Mouse (Mus musculus): ENCODE measurements around the gene Zap70.
"Not testable (repeated sequence)": the region's sequence is repeated elsewhere in the genome, so short reads cannot be mapped to it uniquely, and the experiment has no call there.

The Zap70 gene

DNA sequence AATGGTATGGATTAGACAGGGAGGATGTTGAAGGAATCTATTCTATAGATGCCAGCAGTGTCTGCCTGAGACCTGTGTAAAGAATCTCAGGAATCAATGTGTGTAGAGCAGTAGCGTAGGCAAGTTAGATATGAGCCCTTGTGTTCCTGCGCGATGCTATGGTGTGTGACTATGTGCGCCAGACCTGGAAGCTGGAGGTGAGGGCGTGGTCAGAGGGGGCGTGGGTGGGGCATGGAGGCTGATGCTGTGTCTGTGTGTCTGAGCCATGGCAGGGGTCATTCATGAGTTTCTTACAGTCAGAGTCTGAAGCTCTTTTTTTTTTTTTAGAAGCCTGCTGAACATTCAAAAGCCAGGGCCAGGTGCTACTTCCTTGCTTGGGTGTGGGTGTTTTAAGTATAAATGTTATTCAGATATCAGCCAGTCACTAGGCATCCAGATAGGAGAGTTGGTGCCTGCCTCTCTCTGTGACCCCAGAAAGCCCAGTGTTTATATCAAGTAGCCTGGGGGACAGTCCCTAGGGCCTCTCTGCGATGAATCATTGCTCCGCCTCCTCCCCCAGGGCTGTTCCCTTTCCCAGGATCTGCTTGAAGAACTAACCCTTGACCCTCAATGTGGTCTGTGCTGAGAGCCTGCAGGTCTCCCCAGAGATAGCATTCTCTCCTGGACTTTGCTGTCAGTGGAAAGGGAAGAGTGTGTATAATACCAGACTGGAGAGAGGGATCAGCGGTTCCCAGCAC lies 10.8 kb downstream of the Zap70 start:
- no peak for DNase-seq (ENCODE audit: low read depth)

DNA sequence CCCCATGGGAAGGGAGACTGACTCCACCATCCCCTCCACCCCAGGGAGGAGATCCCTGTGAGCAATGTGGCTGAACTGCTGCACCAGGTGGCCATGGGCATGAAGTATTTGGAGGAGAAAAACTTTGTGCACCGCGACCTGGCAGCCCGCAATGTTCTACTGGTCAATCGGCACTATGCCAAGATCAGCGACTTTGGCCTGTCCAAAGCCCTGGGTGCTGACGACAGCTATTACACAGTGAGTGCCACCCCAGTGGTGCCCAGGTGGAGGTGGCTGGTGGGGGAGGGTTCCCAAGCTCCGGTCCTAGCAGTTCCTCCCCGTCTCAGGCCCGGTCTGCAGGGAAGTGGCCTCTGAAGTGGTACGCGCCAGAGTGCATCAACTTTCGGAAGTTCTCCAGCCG lies 19.2 kb downstream of the Zap70 start:
- DNase-seq (ENCODE audit: low read depth), result no peak

DNA sequence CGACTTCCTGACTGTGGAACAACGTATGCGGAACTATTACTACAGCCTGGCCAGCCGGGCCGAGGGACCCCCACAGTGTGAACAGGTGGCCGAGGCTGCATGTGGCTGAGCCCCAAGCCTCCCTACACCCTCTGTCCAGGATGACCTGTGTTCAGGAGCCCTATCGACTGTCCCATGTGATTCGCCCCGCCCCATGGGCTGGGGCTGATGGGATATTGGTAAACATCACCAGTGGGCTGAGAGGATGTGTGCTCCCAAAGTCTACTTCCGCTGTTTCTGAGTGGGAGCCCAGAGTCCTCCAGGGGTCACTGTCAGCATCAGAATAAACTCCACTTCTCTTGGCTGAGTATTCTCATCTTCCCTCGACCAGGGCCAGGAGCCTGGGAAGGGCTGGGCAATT lies 20.9 kb downstream of the Zap70 start:
- no peak for DNase-seq (ENCODE audit: low read depth)

DNA sequence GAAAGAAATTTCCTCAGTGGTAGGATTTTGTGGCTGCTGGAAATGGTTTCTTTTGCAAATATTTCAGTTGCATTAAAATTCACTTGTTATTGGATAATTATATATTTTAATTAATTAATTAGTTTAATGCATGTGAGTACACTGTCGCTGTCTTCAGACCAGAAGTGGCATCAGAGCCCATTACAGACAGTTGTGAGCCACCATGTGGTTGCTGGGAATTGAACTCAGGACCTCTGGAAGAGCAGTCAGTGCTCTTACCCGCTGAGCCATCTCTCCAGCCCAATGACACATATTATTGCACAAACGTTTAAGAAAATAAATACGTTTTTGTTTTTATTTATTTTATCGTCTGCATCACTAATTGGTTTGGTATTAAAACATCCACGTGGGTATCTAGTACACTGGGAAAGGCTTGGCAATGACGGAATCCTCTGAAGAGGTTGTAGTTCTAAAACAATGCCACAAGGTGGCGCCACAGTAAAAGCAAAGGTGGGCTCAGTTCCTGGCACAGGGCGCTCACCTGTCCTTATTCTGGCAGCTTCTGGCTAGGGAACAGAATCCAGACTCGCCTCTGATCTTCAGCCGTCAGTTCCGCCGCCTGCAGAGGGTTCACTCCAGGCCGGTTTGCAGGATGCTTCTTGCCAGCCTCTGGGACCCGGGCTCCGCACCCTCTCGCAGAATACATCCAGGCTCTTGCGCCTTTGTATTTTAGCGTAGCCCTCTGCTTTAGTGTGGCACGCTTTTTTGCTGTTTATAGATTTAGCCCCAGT lies 23.0 kb downstream of the Zap70 start:
- no peak for DNase-seq (ENCODE audit: low read depth)

DNA sequence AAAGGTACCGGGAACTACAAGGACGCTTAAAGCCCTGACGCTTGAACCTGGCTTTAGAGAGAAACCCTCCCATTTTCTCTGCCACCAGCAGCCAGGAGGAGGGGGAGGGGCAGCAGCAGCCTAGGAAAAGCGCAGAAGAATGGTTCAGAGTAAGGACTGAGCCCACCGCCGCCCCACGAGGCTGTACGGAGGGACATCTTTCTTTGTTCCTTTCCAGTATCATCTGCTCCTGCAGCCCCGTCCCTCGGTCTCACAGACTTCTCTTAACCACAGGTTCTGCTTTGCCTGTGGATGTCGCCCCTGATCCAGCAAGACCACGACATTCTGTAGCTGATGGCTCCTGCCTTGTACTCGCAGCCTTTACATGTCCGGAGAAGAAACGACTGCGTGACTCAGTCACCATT lies 23.6 kb downstream of the Zap70 start:
- no peak for DNase-seq (ENCODE audit: low read depth)

DNA sequence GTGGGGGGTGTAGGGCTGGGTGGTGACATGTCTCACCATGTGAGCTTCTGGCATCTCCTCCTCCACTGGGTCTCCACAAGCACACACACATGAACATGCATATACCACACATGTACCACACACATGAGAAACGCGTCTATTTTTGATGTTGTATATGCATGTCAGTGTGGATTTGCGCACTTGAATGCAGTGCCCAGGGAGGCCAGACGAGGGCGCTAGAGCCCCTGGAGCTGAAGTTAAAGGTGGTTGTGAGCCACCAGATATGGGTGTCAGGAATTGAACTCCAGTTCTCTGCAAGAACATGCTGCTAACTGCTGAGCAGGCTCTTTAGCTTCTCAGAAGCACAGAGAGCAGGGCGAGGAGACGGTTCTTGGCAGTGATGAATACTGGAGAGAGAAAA lies 24.8 kb downstream of the Zap70 start:
- no peak for DNase-seq (ENCODE audit: low read depth)

DNA sequence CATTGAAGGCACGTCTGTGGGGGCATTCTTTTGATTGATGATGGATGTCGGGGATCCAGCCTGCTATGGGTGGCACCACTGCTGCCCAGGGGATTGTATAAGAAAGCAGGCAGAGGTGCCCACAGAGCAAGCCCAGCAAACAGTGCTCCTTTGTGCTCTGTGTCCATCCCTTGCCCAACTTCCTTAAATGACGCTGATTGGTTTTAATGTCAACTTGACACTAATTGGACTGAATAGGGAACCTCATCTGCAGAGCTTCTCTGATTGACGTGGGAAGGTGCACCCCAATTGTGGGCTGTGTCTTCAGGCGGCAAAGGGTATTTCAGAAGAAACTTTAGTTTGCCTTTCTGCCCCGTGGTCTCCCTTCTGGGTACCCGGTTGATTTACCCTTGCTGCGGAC lies 27.8 kb downstream of the Zap70 start:
- no peak for DNase-seq (ENCODE audit: low read depth)

DNA sequence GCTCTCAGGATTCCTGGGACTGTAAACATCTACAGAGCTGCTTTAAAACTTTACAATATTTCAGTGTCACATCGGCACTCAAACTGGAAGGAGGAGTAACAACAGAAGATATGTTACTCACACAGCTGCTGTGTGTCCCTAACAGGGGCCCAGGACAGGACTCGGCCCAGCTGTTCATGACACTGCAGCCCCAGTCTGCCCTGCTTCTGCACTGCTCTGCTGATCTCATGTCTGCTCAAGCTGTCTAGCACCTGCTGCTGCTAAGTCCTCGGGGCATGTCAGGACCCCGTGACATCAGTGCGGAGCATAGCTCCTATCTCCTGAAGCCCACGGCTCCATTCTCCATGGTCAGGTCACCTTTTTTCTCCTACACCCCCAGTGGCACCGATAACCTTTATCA lies 35.1 kb downstream of the Zap70 start:
- DNase-seq (ENCODE audit: low read depth), result no peak

DNA sequence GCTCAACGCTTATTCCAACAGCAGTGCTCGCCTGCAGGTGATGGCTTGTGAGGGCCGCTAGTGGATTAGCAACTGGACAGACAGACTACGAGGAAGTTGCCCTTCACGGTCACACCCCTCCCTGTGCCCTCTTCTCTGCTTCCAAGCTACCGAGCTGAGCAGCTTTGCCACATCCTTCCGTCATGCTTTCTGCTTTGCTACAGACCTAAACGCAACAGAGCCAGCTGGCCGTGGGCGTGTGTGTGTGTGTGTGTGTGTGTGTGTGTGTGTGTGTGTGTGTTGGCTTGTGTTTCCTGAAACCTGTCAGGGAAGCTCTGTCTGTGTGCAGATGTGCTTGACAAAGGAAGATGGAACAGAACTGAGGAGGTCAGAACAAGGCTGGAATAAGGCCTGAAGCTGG lies 35.9 kb downstream of the Zap70 start:
- no peak for DNase-seq (ENCODE audit: low read depth)

DNA sequence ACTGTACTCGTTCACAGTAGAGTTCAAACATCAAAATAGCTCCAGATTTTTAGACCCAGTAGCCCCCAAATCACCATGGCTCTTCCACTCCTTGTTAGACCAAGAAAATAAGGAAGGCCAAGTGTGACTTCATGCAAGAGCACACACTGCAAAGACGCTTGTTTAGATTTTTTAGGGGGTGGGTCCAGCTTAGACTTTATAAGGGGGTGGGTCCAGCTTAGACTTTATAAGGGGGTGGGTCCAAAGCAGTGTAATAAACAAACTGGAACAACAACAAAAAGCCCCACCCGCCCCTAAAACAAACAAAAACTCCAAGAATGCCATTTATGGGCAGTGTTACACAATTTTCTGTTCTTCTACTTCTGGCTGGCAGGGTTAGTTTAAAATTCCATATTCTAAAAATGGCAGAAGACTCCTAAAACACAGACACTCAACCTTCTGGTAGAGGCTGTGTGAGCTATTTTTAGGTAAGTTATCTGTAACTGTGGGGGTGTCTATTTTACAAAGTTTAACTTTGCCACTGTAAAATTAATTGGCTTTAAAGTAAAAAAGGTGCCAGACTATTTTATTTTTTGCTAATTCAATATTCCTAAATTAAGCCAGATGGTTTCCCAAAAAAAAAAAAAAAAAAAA lies 38.9 kb downstream of the Zap70 start:
- DNase-seq (ENCODE audit: low read depth), result no peak

DNA sequence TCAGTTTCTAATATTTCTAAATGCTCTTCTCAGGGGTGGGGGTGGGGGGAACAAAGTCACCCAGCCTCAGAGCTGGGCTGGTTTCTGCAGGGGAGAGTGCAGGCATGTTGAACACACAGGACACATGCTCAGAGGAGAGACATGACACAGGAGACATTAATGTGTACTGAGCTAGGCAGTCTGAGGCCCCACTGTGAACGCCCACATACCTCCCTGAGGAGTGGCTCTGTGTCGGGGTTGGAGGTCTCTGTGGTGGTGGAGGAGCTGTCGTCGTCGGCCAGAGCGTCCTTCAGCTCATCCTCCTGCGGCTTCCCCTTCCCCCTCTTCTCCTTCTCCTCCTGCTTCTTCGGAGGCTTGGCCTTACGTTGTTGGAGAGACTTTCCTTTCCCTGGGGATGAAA lies 42.7 kb downstream of the Zap70 start:
- DNase-seq (ENCODE audit: low read depth), result no peak

DNA sequence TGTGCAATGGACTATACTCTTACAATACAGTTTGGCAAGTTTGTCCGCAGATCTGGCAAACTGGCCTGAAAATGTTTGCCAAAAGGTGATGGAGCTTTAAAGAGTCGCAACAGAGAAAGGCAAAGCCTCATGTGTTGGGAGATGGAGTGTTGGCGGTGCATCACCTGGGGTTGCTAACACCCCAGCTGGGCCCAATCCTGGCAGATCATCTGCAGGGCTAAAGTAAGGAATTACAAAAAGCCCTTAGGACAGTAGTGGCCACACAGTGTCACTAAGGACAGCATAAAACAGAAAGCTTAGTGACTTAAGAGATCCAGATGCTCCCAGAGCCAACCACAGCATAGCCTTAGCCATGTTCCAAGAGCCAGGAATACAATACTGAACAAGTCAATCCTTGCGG lies 43.2 kb downstream of the Zap70 start:
- DNase-seq (ENCODE audit: low read depth), result no peak

DNA sequence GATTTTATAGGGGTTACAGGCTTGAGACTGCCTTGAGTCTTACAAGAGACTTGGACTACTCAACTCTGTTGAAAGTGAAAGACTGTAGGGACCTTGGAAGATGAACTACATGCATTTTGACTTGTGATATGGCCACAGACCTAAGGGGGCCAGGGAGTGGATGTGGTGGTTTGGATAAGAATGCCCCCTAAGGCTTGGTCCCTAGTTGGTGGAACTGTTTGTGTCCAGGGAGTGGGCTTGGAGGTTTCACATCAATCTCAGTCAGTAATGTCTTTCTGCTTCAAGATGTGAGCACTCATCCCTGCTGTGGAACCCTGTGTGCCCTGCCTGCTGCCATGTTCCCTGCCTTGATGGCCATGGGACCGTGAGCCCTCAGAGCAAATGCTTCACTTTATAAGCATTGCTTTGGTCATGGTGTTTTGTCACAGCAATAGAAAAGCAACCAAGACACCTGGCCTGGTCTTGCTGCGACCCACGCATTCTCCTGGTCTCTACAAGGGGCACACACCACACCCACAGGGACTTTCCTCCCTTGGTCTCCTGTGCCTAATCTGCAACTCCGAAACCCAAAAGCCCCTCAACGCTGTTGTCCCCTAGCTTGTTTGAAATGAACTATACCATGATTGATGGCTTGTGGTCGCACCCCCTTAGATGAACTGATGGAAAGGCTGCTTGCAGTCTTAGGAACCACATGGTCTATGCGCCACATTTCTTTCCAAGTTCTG lies 44.7 kb downstream of the Zap70 start:
- no peak for DNase-seq (ENCODE audit: low read depth)

DNA sequence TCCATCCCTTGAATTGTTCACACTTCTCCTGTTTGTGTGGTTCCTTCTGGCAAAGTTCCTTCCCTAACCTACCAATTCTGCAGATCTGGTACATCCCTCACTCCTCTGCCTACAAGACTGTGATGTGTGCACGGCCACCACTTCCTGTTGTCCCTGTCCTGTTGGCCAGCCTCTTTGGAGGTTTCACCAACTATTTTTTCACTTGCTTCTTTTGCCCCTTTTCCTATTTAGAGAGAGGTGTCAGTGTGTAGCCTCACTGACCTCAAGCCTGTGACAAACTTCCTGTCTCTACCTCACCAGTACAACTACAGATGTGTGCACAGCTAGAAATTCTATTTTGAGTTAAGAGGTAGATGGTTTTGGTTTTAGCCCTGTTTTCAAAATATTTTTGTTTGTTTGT lies 45.5 kb downstream of the Zap70 start:
- no peak for DNase-seq (ENCODE audit: low read depth)

DNA sequence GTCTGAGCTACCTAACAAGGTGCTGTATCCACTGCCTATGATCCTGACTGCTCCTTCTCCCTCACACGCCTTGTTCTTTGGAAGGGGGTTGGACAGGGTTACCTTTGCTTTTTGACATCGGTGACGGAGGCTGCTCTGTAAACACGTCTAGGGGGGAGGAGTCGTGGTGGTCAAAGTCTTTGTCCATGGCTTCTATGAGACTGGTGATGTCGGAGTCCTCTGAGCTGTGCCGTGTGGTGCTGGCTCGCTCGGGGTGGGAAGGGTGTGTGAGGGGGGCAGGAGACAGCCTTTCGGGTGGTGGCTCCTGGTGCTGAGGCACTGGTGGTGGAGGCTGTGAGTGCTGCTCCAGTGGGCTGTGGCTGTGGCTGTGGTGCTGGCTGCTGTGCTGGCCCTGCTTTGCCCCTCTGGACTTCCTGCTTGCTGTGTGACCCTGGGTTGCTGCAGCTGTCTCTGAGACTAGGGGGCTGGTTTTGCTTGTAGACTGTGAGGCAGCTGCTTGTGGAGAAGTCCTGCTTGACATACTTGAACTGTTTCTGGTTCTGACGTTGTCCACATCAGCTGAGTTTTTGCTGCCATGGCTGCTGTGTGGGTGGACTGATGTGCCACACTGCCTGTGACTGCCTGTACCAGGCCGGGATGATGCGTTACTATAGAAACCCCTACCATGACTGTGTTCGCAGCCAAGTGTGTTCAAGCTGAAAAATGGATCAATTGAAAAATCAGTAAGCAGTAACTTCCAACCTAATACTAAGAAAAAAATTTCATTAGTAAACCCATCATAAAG lies 46.4 kb downstream of the Zap70 start:
- DNase-seq (ENCODE audit: low read depth), result no peak

DNA sequence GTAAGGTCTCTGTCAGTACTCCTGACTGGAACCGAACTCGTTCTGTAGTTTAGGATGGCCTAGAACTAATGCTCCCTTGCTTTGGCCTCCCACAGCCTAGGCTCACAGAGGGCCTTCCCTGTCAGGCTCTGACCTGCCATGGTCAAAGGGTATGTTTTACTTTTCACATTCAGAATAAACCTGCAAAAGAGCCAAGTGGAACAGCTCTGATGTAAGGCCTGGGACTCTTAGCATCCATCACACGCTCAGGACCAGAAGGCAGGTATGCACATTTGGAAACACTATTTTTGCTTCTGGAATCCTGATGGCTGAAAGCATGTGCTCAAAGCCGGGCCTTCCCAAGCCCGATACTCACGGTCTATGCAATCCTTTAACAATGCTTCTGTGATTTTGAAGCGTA lies 50.2 kb downstream of the Zap70 start:
- no peak for DNase-seq (ENCODE audit: low read depth)

DNA sequence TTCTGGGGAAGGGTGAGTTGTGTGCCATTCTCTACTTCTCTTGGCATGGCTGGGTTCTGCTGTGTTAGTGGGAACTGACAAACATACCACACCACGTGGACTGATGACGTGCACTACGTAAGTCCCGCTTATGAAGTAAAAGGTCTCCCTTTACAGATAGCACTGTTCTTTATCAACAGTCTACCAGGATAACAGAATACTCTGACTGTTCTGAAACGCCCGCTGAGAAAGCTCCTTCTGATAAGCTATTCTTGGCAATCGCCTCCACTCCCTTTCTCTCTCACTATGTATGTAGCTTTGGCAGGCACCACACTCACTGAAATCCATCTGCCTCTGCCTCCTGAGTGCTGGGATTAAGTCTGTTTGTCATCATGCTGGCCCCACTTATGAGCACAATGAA lies 51.8 kb downstream of the Zap70 start:
- DNase-seq (ENCODE audit: low read depth), result no peak

DNA sequence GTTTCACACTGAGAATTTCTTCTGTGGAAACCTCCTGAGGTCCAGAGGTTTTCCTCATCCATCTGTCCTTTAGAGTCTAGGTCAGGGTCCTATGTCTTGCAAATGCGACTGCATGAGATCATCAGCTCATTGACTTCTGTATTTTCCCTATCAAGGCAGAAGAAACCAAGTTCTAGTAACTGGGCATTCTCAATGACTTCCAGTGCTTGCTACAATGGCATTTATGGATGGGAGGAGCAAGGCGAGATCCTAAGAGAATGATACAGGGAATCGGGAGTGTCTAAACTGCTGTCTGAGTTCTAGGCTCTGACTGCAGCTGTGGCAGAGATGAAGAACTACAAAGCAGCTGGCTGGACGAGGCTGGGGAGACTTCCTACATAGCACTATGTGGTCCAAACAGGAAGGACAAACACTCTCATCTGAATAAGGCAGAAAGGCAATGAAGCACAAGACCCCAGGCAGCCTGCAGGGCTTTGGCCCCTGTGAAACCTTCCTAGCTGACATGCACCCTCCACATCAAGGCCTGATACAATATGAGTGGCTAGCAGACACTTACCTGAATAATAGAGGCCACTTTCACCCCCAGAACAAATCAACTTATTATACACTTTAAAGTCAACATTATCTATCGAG lies 52.8 kb downstream of the Zap70 start:
- DNase-seq (ENCODE audit: low read depth), result no peak

DNA sequence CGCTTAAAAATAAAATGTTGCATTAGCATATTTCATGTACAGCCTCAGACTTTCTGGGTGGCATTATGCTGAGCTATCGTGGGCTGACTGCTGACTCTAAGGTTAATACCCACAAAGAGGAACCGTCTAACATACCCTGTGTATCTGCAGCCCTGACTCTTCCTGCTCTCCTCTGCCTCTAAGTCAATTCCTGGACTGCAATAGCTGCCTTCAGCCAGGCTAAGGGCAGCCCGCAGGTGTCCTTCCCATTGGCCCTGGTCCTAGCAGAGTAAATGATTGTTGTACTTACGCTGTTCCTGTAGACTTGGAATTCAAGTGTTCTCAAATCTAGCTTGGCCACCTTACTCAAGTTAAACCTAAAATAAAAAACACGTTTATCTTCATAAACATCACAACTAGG lies 53.6 kb downstream of the Zap70 start:
- no peak for DNase-seq (ENCODE audit: low read depth)

DNA sequence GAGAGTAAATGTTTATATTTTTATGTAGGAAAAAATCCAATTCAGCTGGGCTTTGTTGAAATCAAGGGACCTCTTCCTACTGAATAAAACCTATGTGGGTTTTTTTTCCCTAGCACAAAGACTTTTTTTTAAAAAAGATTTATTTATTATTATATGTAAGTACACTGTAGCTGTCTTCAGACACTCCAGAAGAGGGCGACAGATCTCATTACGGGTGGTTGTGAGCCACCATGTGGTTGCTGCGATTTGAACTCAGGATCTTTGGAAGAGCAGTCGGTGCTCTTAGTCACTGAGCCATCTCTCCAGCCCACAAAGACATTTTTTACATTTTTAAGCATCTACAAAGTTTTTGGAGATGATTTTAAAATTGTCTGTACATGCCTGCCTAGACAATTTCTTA lies 60.3 kb downstream of the Zap70 start:
- not testable (repeated sequence) for DNase-seq (ENCODE audit: low read depth)

DNA sequence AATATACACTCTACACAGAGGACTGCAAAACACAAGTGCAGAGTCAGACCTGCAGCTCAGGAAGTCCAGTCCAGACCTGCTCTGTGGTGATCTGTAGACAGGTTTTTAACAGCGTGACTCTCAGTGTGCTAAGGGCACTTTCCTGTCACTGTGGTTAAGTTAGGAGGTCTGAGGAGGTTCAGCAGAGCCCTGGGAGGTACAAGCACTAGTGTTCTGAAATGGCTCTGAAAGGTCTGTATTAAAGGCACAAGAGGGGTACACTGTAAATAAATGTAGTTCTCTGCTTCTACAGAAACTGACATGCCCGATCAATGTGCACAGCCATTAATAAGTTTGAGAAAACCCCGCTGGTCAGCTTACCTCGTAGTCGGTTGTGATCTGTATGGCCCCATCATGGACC lies 62.8 kb downstream of the Zap70 start:
- no peak for DNase-seq (ENCODE audit: low read depth)

Data from fibroblast of lung, adult 2 months (primary cell).